Mouse (Mus musculus) spleen, adult 12 weeks (tissue): Measurements from ENCODE around the gene Zbtb16.

Source experiments
- DNase-seq: peaks from one replicate; pipeline ENCODE4 v3.0.0; 2022; ENCODE audit warnings: low spot score

The Zbtb16 gene

GRCm38 (mm10) chr9:48644926-48645647, 190.9 kb downstream of the Zbtb16 start:
- DNase-seq: no peak

DNA sequence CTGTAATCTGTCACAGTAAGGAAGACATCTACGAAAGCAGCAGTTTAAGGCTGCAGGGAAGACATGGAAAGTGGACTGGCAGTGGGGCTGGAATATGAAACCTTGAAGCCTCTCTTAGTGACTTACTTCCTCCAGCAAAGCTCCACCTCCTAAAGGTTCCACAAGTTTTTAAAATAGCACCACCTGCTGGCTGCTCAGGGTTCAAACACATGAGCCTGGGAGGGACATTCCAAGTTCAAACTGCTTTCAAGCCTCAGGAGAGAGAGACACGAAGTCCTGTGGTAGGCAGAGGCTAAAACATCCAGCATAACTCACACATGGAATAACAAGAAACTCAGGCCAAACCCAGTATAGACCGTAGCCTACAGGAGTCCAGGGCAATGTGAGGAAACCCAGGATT, 191.6 kb downstream of the Zbtb16 start:
- DNase-seq: no peak

- no peak for DNase-seq
Observed at GRCm38 (mm10) chr9:48641636-48642035, 194.4 kb downstream of the Zbtb16 start.

- no peak for DNase-seq
Observed at GRCm38 (mm10) chr9:48640881-48641280, 195.1 kb downstream of the Zbtb16 start.

DNA sequence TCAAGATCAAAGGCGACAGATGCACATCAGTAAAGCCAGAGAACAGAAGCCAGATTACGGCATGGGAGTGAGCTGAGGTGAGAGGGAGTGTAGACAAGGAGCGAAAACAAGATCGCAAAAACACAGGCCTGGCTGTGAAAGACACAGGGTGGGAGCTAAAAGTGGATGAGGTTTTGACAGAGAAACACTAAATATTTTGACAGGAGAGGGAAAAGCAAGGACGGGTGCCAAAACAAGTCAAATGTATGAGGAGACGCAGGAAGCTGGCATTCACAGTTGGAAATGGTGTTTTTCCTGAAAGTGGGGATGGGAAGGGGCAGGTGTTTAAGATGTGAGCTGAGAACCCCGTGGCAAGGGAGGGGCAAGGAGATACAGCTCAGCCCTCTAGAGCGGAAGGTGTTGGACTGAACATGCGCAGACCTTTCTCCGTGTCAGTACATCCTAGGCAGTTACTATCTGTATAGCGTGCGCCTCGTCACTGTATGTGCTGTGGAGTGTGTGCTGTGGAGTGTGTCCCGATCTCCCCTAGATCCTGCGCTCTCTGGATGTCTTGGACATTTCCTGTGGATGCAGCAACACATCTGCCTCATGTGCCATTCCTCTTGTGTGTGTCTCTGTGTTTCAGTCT, 197.7 kb downstream of the Zbtb16 start:
- DNase-seq: no peak

- DNase-seq: no peak
Observed at GRCm38 (mm10) chr9:48637161-48637560, 198.9 kb downstream of the Zbtb16 start.

DNA sequence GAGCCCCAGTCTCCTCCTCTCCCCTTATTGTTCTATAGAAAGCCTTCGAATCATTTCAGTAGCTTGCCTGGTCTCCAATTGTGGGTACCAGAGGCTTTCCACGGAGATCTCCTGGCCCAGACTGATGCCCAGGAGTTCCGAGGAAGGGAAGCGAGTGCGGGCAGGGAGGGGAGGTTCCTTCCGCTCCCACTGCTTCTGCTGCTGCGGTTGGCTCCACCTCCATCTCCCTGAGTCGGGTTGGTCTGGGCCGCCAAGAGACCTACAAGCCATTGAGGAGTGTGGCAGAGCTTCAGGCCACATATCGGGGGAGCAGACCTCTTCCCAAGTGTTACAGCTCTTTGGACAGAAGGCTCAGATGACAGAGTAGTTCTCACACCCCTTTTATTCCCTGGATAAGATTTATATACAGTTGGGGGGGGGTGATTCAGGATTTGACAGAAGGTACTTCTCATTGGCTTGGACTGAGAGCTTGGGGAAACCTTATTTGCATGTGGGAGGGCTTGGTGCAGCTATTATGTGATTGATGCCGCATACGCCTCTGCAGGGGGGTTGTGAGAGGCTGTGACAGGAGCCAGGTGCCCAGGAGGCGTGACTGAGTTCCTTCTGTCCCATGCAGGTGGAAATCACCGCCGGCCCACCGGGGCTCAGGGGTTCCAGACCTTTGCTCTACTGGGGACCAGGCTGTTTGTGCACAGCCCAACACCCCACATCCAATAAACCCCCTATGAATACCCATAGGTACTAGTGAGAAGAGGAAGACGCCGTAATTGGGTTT, 200.3 kb downstream of the Zbtb16 start:
- DNase-seq: no peak

GRCm38 (mm10) chr9:48633147-48633546, 202.9 kb downstream of the Zbtb16 start:
- DNase-seq: no peak

DNA sequence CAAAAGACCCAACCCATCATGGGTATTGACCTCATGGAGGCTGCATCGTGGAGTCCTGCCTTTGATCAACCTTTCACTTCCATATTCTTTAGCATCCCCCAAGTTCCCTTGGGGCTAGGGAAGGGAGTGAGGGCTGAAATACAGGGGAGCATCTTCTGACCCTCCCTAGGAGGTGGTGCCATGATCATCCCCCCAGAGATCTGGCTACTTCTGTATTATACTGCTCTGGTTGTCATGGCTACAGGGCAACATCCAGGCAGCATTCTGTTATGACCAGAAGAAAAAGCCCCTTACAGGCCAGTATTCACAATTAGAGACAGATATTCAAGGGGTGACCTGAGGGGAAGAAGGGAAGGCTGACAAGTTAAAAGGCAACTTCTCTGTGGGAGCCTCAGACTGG, 216.8 kb downstream of the Zbtb16 start:
- DNase-seq: no peak

GRCm38 (mm10) chr9:48618589-48618988, 217.4 kb downstream of the Zbtb16 start:
- DNase-seq: peak; percentile 5

DNA sequence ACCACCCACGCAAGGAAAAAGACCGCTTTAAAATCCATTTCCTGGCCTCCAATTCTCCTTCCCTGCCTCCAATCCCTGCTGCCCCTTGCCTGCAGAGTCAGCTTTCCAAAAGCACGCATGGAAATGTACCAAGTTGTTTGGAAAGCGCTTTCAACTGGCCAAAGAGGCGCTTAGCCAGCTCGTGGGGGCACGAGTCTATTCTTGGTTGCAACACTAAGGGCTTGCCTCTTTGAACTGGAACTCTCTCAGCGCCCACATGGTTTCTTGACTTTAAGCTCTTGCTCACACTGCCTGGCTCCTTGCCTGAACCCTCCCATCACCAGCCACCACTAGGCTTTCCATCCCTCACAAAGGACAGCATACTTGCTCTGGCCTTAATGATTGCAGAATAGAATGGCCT, 217.9 kb downstream of the Zbtb16 start:
- no peak for DNase-seq

GRCm38 (mm10) chr9:48617511-48618010, 218.5 kb downstream of the Zbtb16 start:
- no peak for DNase-seq

- DNase-seq: no peak
Observed at GRCm38 (mm10) chr9:48613221-48613620, 222.8 kb downstream of the Zbtb16 start.

DNA sequence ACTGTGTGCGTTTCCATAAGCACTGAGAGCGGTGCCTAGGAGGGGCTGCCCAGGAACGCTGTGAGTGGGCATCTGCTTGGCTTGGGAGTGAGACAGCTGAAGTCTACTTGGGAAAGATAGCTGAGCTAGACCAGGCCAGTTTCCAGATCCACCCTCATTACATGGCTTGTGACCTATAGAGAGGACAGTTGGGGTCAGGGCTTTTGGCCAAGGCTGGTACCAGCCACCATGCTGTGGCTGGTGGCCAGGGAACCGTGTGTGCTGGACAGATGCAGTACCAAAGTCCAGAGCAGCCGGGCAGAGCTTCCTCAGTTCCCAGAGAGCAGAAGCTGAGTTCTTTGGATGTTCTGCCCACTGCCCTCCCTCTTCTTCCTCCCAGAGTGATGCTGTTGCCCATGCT, 223.5 kb downstream of the Zbtb16 start:
- no peak for DNase-seq

GRCm38 (mm10) chr9:48611032-48611431, 225.0 kb downstream of the Zbtb16 start:
- no peak for DNase-seq

GRCm38 (mm10) chr9:48609734-48610133, 226.3 kb downstream of the Zbtb16 start:
- DNase-seq: no peak

GRCm38 (mm10) chr9:48607417-48607816, 228.6 kb downstream of the Zbtb16 start:
- no peak for DNase-seq

- no peak for DNase-seq
Observed at GRCm38 (mm10) chr9:48606171-48606570, 229.9 kb downstream of the Zbtb16 start.

- DNase-seq: no peak
Observed at GRCm38 (mm10) chr9:48605697-48606096, 230.3 kb downstream of the Zbtb16 start.

DNA sequence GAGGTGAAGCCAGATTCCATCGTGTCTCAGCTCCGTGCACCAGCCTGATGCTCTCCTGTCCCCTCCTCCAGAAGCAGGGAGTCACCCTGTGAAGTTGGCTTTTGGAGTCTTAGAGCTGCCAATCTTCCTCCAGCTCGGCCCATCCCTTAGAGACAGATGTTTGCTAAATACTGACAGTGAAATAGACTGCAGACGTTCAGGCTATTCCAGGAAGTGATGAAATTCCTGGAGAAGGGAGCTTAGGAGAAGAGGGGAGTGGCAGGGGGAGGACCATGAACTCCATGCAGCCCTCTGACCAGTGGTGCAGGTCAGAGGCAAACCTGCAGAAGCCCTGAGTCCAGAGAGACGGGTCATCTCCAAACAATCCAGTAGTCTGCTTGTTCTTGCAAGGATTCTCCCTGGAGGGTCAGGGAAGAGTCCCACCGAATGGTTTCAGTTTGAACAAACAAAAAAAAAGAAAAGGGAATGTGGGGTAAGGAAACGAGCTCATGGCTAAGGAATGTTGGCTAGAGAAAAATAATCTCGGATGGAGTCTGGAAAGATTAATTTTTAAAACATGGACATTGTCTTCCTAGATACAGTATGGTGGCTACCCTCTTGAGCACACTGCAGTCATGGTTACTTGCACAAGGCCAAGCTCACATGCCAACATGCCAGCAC, 231.0 kb downstream of the Zbtb16 start, which contains the start of gene Nnmt:
TSS of gene Nnmt (minus strand) at position 215 of the 660 bp plus-strand sequence.
- no peak for DNase-seq
